Mouse (Mus musculus): Measurements from ENCODE around the gene Macrod1. TPM values are rescaled to one million over a fixed set of nuclear protein-coding genes. Genes with fewer than 3 reads are reported as not detected.

Gene Macrod1
- polyA plus RNA-seq, 1 experiment from 2014 or later = 22.1 TPM

DNA sequence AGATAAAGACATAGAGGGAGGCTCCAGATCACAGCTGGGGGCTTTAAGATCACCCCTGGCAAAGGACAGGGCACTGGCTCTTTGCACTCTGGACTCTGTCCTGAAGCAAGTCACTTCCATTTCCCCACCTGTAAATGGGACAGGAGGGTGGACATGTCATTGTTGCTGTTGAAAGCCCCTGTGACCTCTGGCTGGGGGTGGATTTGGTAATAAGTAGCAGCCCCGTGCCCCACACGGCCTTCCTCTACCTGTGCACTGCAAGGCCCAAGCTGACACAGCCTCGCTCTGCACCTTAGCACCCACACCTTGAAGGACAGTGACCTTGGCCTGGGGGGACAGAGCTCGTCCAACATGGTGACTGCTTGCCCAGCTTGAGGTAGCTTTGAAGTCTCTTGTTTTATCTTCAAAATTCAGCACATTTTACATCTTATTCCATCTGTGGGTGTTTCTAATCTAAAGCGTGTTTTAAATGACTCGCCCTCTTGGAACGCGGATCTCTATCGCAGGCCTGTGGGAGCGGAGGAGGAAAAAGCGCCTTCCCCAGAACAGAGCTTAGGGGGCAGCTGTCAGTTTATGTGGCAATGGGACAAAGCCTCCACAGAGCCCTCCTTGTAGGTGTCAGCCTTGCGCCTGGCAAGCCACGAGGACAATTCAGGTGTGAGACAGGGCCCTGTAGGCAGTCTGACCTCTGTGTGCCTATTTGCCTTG lies 121.3 kb downstream of the Macrod1 start:
- WGBS = 39% methylated on average over 13 of the region's 13 CpGs
- H3K9ac ChIP-seq = no peak overlapping the region
- no peak overlapping the region for H3K4me3 ChIP-seq (replicated peaks)
- H3K9me3 ChIP-seq (replicated peaks) = no peaks in the 10 kb centered on the region
- ATAC-seq (ENCODE audit: insufficient number of reproducible peaks, low FRiP score, low TSS enrichment, low read depth) = no peak
- H3K27ac ChIP-seq (replicated peaks) = peak overlapping the region; percentile 24; the same call in 1 of the 2 replicates
- no peaks in the 10 kb centered on the region for H3K27me3 ChIP-seq
- peaks cover 62% of the 10 kb centered on the region for H3K4me1 ChIP-seq
- no peaks in the 10 kb centered on the region for H3K36me3 ChIP-seq
- no peak overlapping the region for H3K4me2 ChIP-seq (replicated peaks)

DNA sequence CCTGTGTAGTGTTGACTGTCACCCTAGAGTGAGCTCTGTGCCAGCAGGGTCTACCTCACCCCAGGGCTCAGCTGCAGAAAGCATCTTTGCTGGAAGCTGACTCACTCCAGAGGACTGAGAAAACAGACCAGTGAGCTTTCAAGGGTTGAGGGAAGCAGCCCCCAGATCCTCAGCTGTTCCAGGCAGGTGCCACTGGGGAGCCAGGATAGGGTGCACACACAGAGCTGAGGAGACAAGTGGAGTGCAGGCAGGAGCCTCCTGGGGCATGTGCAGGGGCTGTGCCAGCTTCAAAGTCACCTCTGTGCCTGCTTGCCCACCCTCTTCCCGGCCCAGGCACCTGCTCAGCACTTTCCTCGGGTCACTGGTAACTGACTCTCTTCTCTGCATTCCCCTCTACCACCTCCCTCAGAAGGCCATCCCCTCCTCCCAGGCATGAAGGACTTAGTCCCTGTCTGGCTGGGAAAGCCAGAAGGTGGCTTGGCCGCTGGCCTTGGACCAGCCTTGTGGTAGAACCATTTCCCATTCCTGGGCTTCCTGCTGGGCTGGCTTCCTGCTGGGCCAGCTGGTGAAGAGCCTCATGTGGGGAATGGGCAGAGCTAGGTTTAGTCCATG lies 122.3 kb downstream of the Macrod1 start:
- 39% methylated on average over 3 of the region's 3 CpGs for WGBS
- no peak overlapping the region for H3K4me2 ChIP-seq (replicated peaks)

DNA sequence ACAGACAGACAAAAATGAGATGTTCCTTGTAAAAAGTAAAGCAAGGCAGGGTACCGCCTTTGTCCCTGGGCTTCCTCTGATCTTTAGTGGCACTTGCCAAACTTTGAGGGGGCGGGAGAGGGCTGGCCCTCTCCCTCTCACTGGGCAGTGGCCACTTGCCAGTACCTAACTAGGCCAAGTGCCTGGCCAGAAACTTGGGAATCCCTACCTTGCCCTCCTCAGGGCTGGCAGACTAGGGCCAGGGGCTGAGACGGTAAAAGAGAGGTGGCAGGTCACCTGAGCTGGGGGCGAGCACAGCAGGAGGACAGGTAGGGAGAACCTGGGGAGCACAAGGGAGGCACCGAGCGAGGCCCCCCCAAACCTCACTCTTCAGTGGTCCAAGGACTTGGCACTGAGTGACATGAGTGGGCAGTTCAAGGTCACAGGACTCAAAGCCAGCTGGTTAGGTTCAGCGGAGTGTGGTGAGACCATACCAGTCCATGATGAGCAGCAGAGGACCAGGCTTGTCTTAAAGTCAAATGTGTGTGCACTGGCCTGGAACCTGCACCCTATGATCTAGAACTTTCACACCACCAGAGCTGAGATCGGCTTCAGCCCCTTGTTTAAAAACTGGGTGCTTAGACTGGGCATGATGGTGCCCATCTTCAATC lies 124.3 kb downstream of the Macrod1 start:
- H3K27ac ChIP-seq (replicated peaks) = no peak overlapping the region
- H3K9me3 ChIP-seq (replicated peaks) = no peaks in the 10 kb centered on the region
- H3K4me1 ChIP-seq = peaks cover 72% of the 10 kb centered on the region
- H3K4me3 ChIP-seq (replicated peaks) = no peak overlapping the region
- WGBS = 82% methylated on average over 8 of the region's 8 CpGs
- H3K36me3 ChIP-seq = no peaks in the 10 kb centered on the region
- ATAC-seq (ENCODE audit: insufficient number of reproducible peaks, low FRiP score, low TSS enrichment, low read depth) = no peak
- peaks cover 8% of the 10 kb centered on the region for H3K27me3 ChIP-seq
- no peak overlapping the region for H3K9ac ChIP-seq
- no peak overlapping the region for H3K4me2 ChIP-seq (replicated peaks)

More for the DNA sequence above, 122.3 kb downstream of the Macrod1 start:
- no peaks in the 10 kb centered on the region for H3K27me3 ChIP-seq
- no peaks in the 10 kb centered on the region for H3K36me3 ChIP-seq
- no peaks in the 10 kb centered on the region for H3K9me3 ChIP-seq (replicated peaks)
- no peak overlapping the region for H3K9ac ChIP-seq
- peak overlapping the region; percentile 24; the same call in 1 of the 2 replicates for H3K27ac ChIP-seq (replicated peaks)
- H3K4me3 ChIP-seq (replicated peaks) = no peak overlapping the region
- no peak for ATAC-seq (ENCODE audit: insufficient number of reproducible peaks, low FRiP score, low TSS enrichment, low read depth)
- peaks cover 70% of the 10 kb centered on the region for H3K4me1 ChIP-seq

DNA sequence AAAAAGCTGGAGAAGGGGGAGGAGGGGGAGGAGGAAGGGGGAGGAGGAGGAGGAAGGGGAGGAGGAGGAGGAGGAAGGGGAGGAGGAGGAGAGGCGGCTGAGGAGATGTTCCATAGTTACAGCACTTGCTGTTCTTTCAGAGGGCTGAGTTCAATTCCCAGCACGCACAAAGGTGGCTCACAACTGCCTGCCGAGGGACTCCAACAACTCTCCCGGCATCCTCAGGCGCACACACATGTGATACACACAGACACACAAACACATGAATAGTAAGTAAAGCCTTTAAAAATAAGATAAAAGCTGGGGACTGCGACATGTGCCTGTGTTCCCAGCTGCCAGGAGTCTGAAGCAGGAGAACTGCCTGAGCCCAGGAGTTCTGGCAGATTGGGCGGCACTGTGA lies 124.9 kb downstream of the Macrod1 start:
- Histone ChIP-seq H3K27ac (replicated peaks) (peak overlapping the region; percentile 83), H3K4me3 (replicated peaks) (no peak overlapping the region), H3K9me3 (replicated peaks) (no peaks in the 10 kb centered on the region), H3K4me1 (peaks cover 72% of the 10 kb centered on the region), H3K4me2 (replicated peaks) (no peak overlapping the region), H3K36me3 (no peaks in the 10 kb centered on the region), H3K27me3 (peaks cover 11% of the 10 kb centered on the region), H3K9ac (no peak overlapping the region)
- ATAC-seq (ENCODE audit: insufficient number of reproducible peaks, low FRiP score, low TSS enrichment, low read depth) = no peak
- 57% methylated on average over 7 of the region's 7 CpGs for WGBS

DNA sequence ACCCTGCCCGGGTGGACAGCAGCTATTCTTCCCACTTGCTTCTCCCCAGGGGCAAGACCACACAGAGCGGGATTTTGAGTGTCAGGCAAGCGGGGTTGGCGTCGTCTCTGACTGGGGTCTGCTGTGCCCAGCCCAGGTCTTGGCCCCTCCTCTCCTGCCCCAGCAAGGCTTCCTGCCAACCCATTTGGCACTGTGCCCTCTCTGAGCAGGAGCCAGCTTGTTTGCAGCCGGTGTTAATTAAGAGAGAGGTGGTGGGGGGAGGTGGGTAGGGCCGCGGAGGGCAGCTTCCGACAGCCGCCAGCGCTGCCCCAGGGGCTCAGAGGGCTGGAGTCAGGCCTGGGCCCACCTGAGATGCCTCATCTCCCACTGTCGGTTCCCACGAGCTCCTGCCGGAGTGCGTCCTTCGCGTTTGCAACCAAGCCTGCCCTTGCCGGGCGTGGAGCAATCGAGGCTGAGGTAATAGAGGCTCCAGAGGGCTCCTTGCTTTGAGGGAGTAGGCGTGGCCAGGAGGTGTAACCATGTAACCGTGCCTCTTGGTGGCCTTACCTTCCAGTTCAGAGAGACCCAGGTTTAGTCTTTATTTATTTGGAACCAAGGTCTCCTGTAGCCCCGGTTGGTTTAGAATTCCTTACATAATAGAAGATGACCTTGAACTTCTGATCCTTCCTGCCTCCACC lies 125.8 kb downstream of the Macrod1 start:
- 0 out of 2 replicates have a peak overlapping the region, but pooled peaks have one; percentile 10 for H3K4me3 ChIP-seq (replicated peaks)
- peak overlapping the region; percentile 39 for H3K4me2 ChIP-seq (replicated peaks)
- no peaks in the 10 kb centered on the region for H3K9me3 ChIP-seq (replicated peaks)
- peaks cover 11% of the 10 kb centered on the region for H3K27me3 ChIP-seq
- no peaks in the 10 kb centered on the region for H3K36me3 ChIP-seq
- peak; percentile 82 for ATAC-seq (ENCODE audit: insufficient number of reproducible peaks, low FRiP score, low TSS enrichment, low read depth)
- H3K4me1 ChIP-seq = peaks cover 73% of the 10 kb centered on the region
- WGBS = 2% methylated on average over 23 of the region's 23 CpGs
- no peak overlapping the region for H3K9ac ChIP-seq
- H3K27ac ChIP-seq (replicated peaks) = peak overlapping the region; percentile 83

DNA sequence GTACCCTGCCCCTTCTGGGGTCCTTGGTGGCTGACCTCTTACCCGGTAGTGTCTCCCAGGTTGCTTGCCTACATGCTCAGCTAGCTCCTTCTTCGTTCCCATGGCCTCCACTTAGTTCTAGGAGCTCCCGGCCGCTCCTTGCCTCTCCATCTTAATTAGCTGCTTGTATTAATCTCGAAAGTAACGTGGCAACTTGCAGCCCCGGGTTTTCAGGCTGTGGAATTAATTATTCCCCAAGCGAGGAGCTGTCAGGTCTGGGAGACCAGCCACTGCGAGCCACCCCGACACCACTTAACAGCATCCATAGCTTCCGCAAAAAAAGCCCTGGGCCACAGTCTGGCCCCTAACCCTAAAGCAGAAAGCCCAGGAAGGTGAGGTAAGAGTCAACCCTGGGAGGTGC lies 126.8 kb downstream of the Macrod1 start:
- H3K9ac ChIP-seq = no peak overlapping the region
- no peak overlapping the region for H3K4me2 ChIP-seq (replicated peaks)
- ATAC-seq (ENCODE audit: insufficient number of reproducible peaks, low FRiP score, low TSS enrichment, low read depth) = no peak
- H3K27ac ChIP-seq (replicated peaks) = peak overlapping the region; percentile 31; the same call in 1 of the 2 replicates
- no peak overlapping the region for H3K4me3 ChIP-seq (replicated peaks)
- H3K4me1 ChIP-seq = peaks cover 68% of the 10 kb centered on the region
- H3K36me3 ChIP-seq = no peaks in the 10 kb centered on the region
- H3K9me3 ChIP-seq (replicated peaks) = no peaks in the 10 kb centered on the region
- H3K27me3 ChIP-seq = peaks cover 11% of the 10 kb centered on the region
- 49% methylated on average over 11 of the region's 11 CpGs for WGBS

DNA sequence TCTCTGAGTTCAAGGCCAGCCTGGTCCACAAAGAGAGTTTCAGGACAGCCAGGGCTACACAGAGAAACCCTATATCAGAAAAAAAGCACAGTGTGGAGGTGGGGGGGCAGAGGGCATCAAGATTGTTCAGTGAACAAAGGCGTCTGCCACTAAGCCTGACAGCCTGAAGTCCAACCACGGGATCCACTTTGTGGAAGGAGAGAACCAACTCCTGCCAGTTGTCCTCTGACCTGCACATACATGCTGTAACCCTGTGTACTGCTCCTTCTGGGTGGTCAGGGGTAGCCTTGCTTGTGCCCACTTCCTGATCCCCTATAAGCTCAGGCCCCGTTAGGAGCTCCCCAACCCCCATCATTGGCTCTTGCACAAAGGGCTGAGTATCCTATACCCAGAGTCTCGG lies 128.4 kb downstream of the Macrod1 start:
- Histone ChIP-seq H3K4me1 (peaks cover 56% of the 10 kb centered on the region), H3K27me3 (peaks cover 11% of the 10 kb centered on the region), H3K27ac (replicated peaks) (no peak overlapping the region), H3K36me3 (no peaks in the 10 kb centered on the region), H3K4me2 (replicated peaks) (no peak overlapping the region), H3K4me3 (replicated peaks) (no peak overlapping the region), H3K9me3 (replicated peaks) (no peaks in the 10 kb centered on the region), H3K9ac (no peak overlapping the region)
- WGBS = 49% methylated on average over 4 of the region's 4 CpGs
- no peak for ATAC-seq (ENCODE audit: insufficient number of reproducible peaks, low FRiP score, low TSS enrichment, low read depth)

DNA sequence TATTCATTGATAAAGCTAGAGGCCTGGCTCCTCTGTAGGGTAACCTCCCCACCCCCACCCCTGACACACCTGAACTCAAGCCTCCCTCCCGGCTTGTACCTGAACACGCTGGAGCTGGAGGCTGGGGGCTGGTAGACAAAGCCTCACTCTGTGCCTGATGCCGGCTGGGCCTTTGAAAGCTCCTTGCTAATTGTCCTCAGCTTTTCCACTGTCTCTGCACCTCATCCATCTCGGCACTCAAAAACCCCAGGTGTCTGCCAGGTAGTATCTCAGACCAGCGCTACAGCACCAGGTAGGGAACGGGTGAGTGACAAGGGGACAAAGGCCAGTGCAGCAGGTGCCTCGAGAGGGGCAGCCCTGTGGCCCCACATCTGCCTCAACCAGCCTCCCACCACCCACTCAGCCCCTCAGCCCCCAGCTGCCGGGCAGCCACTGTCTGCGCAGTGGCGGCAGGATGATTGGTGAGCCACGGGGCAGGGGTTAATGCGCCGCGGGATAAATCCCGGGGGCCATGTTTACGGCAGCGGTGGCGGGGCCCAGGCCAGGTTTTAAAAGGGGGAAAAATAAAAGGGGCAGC lies 129.2 kb downstream of the Macrod1 start:
- peaks cover 11% of the 10 kb centered on the region for H3K27me3 ChIP-seq
- ATAC-seq (ENCODE audit: insufficient number of reproducible peaks, low FRiP score, low TSS enrichment, low read depth) = no peak
- no peak overlapping the region for H3K4me3 ChIP-seq (replicated peaks)
- WGBS = 20% methylated on average over 18 of the region's 18 CpGs
- no peak overlapping the region for H3K4me2 ChIP-seq (replicated peaks)
- H3K27ac ChIP-seq (replicated peaks) = no peak overlapping the region
- H3K9me3 ChIP-seq (replicated peaks) = no peaks in the 10 kb centered on the region
- H3K9ac ChIP-seq = no peak overlapping the region
- peaks cover 52% of the 10 kb centered on the region for H3K4me1 ChIP-seq
- H3K36me3 ChIP-seq = no peaks in the 10 kb centered on the region

DNA sequence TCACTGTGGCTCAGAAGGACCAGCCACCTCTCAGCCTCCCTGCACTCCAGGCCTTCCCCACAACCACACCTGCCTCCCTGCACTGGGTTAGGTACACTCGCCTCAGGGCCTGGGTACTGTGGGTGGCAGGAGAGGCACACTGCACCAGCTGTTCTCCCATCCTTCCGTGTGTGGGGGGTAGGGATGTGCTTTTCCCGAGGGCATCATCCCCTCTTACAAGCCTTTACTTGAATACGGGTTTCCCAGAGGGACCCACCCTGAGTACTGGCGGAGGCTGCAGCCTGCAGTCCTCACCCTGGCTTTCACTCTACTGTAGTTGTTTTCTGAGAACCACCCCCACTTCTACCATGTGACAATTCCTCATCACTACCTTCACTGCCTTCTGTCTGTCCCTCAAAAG lies 130.5 kb downstream of the Macrod1 start:
- WGBS = 43% methylated on average over 5 of the region's 5 CpGs
- Histone ChIP-seq H3K9me3 (replicated peaks) (no peaks in the 10 kb centered on the region), H3K36me3 (no peaks in the 10 kb centered on the region), H3K4me1 (peaks cover 50% of the 10 kb centered on the region), H3K27ac (replicated peaks) (peak overlapping the region; percentile 40; the same call in 1 of the 2 replicates), H3K4me2 (replicated peaks) (no peak overlapping the region), H3K27me3 (peaks cover 11% of the 10 kb centered on the region), H3K4me3 (replicated peaks) (no peak overlapping the region), H3K9ac (no peak overlapping the region)
- peak; percentile 17; the same call in 1 of the 2 replicates for ATAC-seq (ENCODE audit: insufficient number of reproducible peaks, low FRiP score, low TSS enrichment, low read depth)

DNA sequence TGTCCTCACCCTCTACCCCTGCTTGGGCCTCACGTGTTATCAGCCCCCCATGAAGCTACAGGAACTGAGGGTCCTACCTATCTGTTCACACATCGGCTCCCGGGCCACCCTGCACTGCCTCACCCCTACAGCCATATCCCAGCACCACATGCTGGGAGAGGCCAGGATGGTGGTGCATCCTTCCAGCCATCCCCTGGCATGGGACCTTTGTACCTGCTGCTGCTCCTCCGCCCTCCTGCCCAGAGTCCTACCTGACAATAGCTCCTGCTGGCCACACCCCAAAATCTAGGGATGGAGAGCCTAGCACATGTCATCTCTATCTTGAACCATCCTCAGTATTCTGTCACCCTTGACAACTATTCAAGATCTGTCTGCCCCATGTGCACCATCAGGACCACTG lies 132.4 kb downstream of the Macrod1 start:
- no peaks in the 10 kb centered on the region for H3K9me3 ChIP-seq (replicated peaks)
- peaks cover 41% of the 10 kb centered on the region for H3K4me1 ChIP-seq
- no peak overlapping the region for H3K4me2 ChIP-seq (replicated peaks)
- H3K9ac ChIP-seq = no peak overlapping the region
- 76% methylated on average over 4 of the region's 4 CpGs for WGBS
- no peak overlapping the region for H3K4me3 ChIP-seq (replicated peaks)
- no peak for ATAC-seq (ENCODE audit: insufficient number of reproducible peaks, low FRiP score, low TSS enrichment, low read depth)
- H3K27ac ChIP-seq (replicated peaks) = no peak overlapping the region
- H3K36me3 ChIP-seq = no peaks in the 10 kb centered on the region
- peaks cover 11% of the 10 kb centered on the region for H3K27me3 ChIP-seq

DNA sequence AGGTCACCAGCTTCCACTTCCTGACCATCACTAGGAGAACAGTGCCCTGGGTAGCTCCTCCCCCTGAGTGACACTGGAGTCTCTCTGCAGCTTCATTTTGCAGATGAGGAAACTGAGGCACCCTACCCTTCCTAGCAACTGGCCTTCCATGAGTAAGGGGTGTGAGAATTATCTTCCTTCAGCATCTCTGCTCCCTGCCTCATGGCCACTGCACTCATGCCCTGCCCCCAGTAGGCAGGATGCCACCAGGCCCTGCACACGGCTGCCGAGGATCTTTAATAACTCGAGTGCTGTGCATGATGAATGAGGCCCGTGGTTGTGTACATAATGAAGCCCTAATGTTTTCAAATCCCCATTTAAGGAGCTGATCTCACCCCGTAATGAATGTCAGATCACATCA lies 134.4 kb downstream of the Macrod1 start:
- Histone ChIP-seq H3K4me2 (replicated peaks) (no peak overlapping the region), H3K9ac (no peak overlapping the region), H3K9me3 (replicated peaks) (no peaks in the 10 kb centered on the region), H3K27me3 (peaks cover 1% of the 10 kb centered on the region), H3K4me1 (peaks cover 42% of the 10 kb centered on the region), H3K4me3 (replicated peaks) (no peak overlapping the region), H3K27ac (replicated peaks) (no peak overlapping the region), H3K36me3 (no peaks in the 10 kb centered on the region)
- no peak for ATAC-seq (ENCODE audit: insufficient number of reproducible peaks, low FRiP score, low TSS enrichment, low read depth)
- WGBS = 45% methylated on average over 5 of the region's 5 CpGs

Data from embryonic facial prominence, embryonic 15.5 days (tissue).